Comparison of ENCODE assay signal across 30 mouse cellular contexts in the genomic region with DNA sequence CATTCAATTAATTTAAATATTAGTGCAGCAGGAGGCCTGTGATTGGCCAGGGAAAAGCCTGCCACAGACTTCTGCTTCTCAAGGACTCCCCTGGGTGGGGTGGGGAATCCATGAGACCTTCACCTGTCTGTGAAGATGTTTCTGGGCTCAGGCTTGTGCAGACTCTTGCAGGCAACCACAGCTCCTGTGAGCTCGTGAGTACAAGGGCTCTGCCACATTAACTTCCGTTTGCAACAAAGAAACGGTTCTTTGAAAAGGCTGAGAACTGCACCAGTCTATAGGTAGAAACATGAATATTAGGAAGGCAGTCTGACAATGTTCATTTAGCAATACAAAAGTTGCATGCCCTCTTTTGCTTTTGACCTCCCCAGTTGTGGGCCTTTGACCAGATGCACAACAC. TPM values are rescaled to one million over a fixed set of nuclear protein-coding genes. Genes with fewer than 3 reads are reported as not detected.
DNase-seq lines count a peak whose midpoint lies in the region; ATAC-seq lines count a peak whose summit lies in the region.
"Had no signal": no experiment of that assay in that cellular context is flagged by ENCODE, and none has a peak within 500 bp of the region (broad histone marks: within the 10 kb centered on the region; RNA-seq: fewer than 3 reads in every experiment).

No protein-coding gene starts in this region.

- peak; percentile 72 for DNase-seq in midbrain, embryonic 11.5 days (ENCODE audit: low spot score, missing footprints)
- DNase-seq in midbrain, embryonic 14.5 days, result no peak
- peak; percentile 50 for DNase-seq in thymus, postnatal 0 days (ENCODE audit: low spot score)
- no peak for DNase-seq in thymus, postnatal 36 days
- DNase-seq in T-cell, adult 2 months (ENCODE audit: low spot score), result peak; percentile 28
- no peak for DNase-seq in urinary bladder, adult 18-20 months (ENCODE audit: low spot score in 2 of 2)
- DNase-seq: adrenal gland, adult 8-10 months; adrenal gland, postnatal 25 days; B cell, adult 2 months; cerebellum, adult 11-12 months; cerebellum, adult 8-10 months; cerebellum, postnatal 10 days; cerebellum, postnatal 36 days; embryo, embryonic 11 days; forebrain, postnatal 0 days; gastrocnemius, adult 2 months; gastrocnemius, postnatal 14 days had no signal

- no peaks in the 10 kb centered on the region for H3K36me3 ChIP-seq in midbrain, embryonic 11.5 days (ENCODE audit: control insufficient read depth, insufficient read depth, low read length)
- no peaks in the 10 kb centered on the region for H3K36me3 ChIP-seq in midbrain, embryonic 14.5 days (ENCODE audit: control insufficient read depth, insufficient read depth, low read length)
- H3K36me3 ChIP-seq in forebrain, embryonic 16.5 days (ENCODE audit: control insufficient read depth, insufficient read depth), result no peaks in the 10 kb centered on the region
- H3K36me3 ChIP-seq: embryonic facial prominence, embryonic 10.5 days; embryonic facial prominence, embryonic 13.5 days; forebrain, embryonic 12.5 days; G1E; hindbrain, embryonic 12.5 days; hindbrain, embryonic 15.5 days had no signal

- no peaks in the 10 kb centered on the region for H3K4me1 ChIP-seq in midbrain, embryonic 11.5 days (ENCODE audit: control insufficient read depth, insufficient read depth, low read length)
- no peaks in the 10 kb centered on the region for H3K4me1 ChIP-seq in midbrain, embryonic 14.5 days (ENCODE audit: control insufficient read depth, insufficient read depth, low read length)
- no peaks in the 10 kb centered on the region for H3K4me1 ChIP-seq in forebrain, embryonic 16.5 days (replicated peaks; ENCODE audit: control insufficient read depth, insufficient read depth, low read length)
- H3K4me1 ChIP-seq: embryonic facial prominence, embryonic 10.5 days; embryonic facial prominence, embryonic 13.5 days; forebrain, embryonic 12.5 days; hindbrain, embryonic 12.5 days; hindbrain, embryonic 15.5 days had no signal

- ATAC-seq in midbrain, embryonic 11.5 days (ENCODE audit: low FRiP score), result no peak
- no peak for ATAC-seq in midbrain, embryonic 14.5 days (ENCODE audit: low FRiP score, low TSS enrichment)
- ATAC-seq in forebrain, embryonic 16.5 days, result no peak
- ATAC-seq: forebrain, postnatal 0 days; Patski had no signal

- H3K4me3 ChIP-seq in midbrain, embryonic 11.5 days (ENCODE audit: low read depth, low read length), result no peak overlapping the region
- H3K4me3 ChIP-seq in midbrain, embryonic 14.5 days (replicated peaks; ENCODE audit: low read depth, low read length), result no peak overlapping the region
- no peak overlapping the region for H3K4me3 ChIP-seq in forebrain, embryonic 16.5 days (replicated peaks; ENCODE audit: low read length)
- H3K4me3 ChIP-seq: embryonic facial prominence, embryonic 10.5 days; embryonic facial prominence, embryonic 13.5 days; erythroblast, embryonic 14.5 days; forebrain, embryonic 12.5 days; gastrocnemius, adult 2 months; hindbrain, embryonic 12.5 days; hindbrain, embryonic 15.5 days had no signal

- H3K9ac ChIP-seq in midbrain, embryonic 11.5 days (ENCODE audit: low read length), result no peak overlapping the region
- H3K9ac ChIP-seq in midbrain, embryonic 14.5 days (replicated peaks; ENCODE audit: low read length), result no peak overlapping the region
- no peak overlapping the region for H3K9ac ChIP-seq in forebrain, embryonic 16.5 days (replicated peaks; ENCODE audit: low read depth, low read length)
- H3K9ac ChIP-seq: embryonic facial prominence, embryonic 13.5 days; forebrain, embryonic 12.5 days; forebrain, postnatal 0 days; hindbrain, embryonic 12.5 days; hindbrain, embryonic 15.5 days had no signal

- no peak overlapping the region for H3K4me2 ChIP-seq in midbrain, embryonic 11.5 days
- H3K4me2 ChIP-seq in midbrain, embryonic 14.5 days (ENCODE audit: low read length), result no peak overlapping the region
- no peak overlapping the region for H3K4me2 ChIP-seq in forebrain, embryonic 16.5 days (ENCODE audit: low read length)
- H3K4me2 ChIP-seq: embryonic facial prominence, embryonic 13.5 days; forebrain, embryonic 12.5 days; heart, embryonic 11.5 days; hindbrain, embryonic 12.5 days; hindbrain, embryonic 15.5 days had no signal

- H3K27me3 ChIP-seq in midbrain, embryonic 11.5 days (ENCODE audit: control insufficient read depth, insufficient read depth, low read length), result no peaks in the 10 kb centered on the region
- H3K27me3 ChIP-seq in midbrain, embryonic 14.5 days (ENCODE audit: control insufficient read depth, insufficient read depth, low read length), result no peaks in the 10 kb centered on the region
- H3K27me3 ChIP-seq in forebrain, embryonic 16.5 days (replicated peaks; ENCODE audit: control insufficient read depth, insufficient read depth, low read length), result no peaks in the 10 kb centered on the region
- H3K27me3 ChIP-seq: embryonic facial prominence, embryonic 13.5 days; forebrain, embryonic 12.5 days; hindbrain, embryonic 12.5 days; hindbrain, embryonic 15.5 days had no signal

- WGBS in midbrain, embryonic 11.5 days, result 79% methylated on average over 3 of the region's 3 CpGs
- 84% methylated on average over 3 of the region's 3 CpGs for WGBS in midbrain, embryonic 14.5 days
- 67% methylated on average over 3 of the region's 3 CpGs for WGBS in forebrain, embryonic 16.5 days

- no peak overlapping the region for H3K27ac ChIP-seq in midbrain, embryonic 11.5 days (ENCODE audit: low read depth, low read length)
- H3K27ac ChIP-seq in midbrain, embryonic 14.5 days (replicated peaks; ENCODE audit: low read depth, low read length), result no peak overlapping the region
- no peak overlapping the region for H3K27ac ChIP-seq in forebrain, embryonic 16.5 days (ENCODE audit: low read length)
- H3K27ac ChIP-seq: embryonic facial prominence, embryonic 10.5 days; embryonic facial prominence, embryonic 13.5 days; forebrain, embryonic 12.5 days; gastrocnemius, adult 2 months; hindbrain, embryonic 12.5 days; hindbrain, embryonic 15.5 days had no signal

- H3K9me3 ChIP-seq in midbrain, embryonic 11.5 days (ENCODE audit: control insufficient read depth, low read length), result no peaks in the 10 kb centered on the region
- H3K9me3 ChIP-seq in midbrain, embryonic 14.5 days (ENCODE audit: control insufficient read depth, low read length), result no peaks in the 10 kb centered on the region
- H3K9me3 ChIP-seq in forebrain, embryonic 16.5 days (ENCODE audit: control insufficient read depth, low read length), result no peaks in the 10 kb centered on the region
- H3K9me3 ChIP-seq: embryonic facial prominence, embryonic 10.5 days; embryonic facial prominence, embryonic 13.5 days; forebrain, embryonic 12.5 days; G1E; hindbrain, embryonic 12.5 days; hindbrain, embryonic 15.5 days had no signal

RNA-seq across cellular contexts. Expression of gene Cx3cr1, which starts 8.6 kb away (rescaled TPM):
- 2.9 and 4.3 TPM in 2 replicates for polyA plus RNA-seq in midbrain, embryonic 11.5 days (2014; fragmentation: Nextera tagmentation; extraction: Ambion mirVana)
- polyA plus RNA-seq in midbrain, embryonic 14.5 days (2014; fragmentation: Nextera tagmentation; extraction: Ambion mirVana), result 3.4 and 5.0 TPM in 2 replicates
- 4.0 and 4.3 TPM in 2 replicates for polyA plus RNA-seq in thymus, postnatal 0 days (2015; fragmentation: Nextera tagmentation; extraction: Ambion mirVana)
- 6.4 and 7.0 TPM in 2 replicates for polyA plus RNA-seq in forebrain, embryonic 16.5 days (2015; fragmentation: Nextera tagmentation; extraction: Ambion mirVana)
- polyA plus RNA-seq: G1E, Patski had no signal

RNA-seq across cellular contexts. Expression of gene Ccr8, which starts 13.7 kb away (rescaled TPM):
- not detected in 2 replicates for polyA plus RNA-seq in midbrain, embryonic 11.5 days (2014; fragmentation: Nextera tagmentation; extraction: Ambion mirVana)
- polyA plus RNA-seq in midbrain, embryonic 14.5 days (2014; fragmentation: Nextera tagmentation; extraction: Ambion mirVana), result not detected in 2 replicates
- 24.3 and 25.0 TPM in 2 replicates for polyA plus RNA-seq in thymus, postnatal 0 days (2015; fragmentation: Nextera tagmentation; extraction: Ambion mirVana)
- not detected in 2 replicates for polyA plus RNA-seq in forebrain, embryonic 16.5 days (2015; fragmentation: Nextera tagmentation; extraction: Ambion mirVana)
- polyA plus RNA-seq: embryonic facial prominence, embryonic 10.5 days; erythroblast, embryonic 14.5 days; forebrain, embryonic 12.5 days; forebrain, postnatal 0 days; G1E; heart, embryonic 11.5 days; heart, embryonic 14.5 days; heart, postnatal 0 days; hindbrain, embryonic 12.5 days; hindbrain, embryonic 15.5 days; Patski had no signal

RNA-seq across cellular contexts. Expression of gene Slc25a38, which starts 31.9 kb away (rescaled TPM):
- polyA plus RNA-seq in midbrain, embryonic 11.5 days (2014; fragmentation: Nextera tagmentation; extraction: Ambion mirVana), result 33.9 and 36.7 TPM in 2 replicates
- 36.8 and 43.2 TPM in 2 replicates for polyA plus RNA-seq in midbrain, embryonic 14.5 days (2014; fragmentation: Nextera tagmentation; extraction: Ambion mirVana)
- polyA plus RNA-seq in thymus, postnatal 0 days (2015; fragmentation: Nextera tagmentation; extraction: Ambion mirVana), result 32.8 and 35.7 TPM in 2 replicates
- 37.5 and 39.4 TPM in 2 replicates for polyA plus RNA-seq in forebrain, embryonic 16.5 days (2015; fragmentation: Nextera tagmentation; extraction: Ambion mirVana)

RNA-seq across cellular contexts. Expression of gene Rpsa, which starts 49.2 kb away (rescaled TPM):
- polyA plus RNA-seq in midbrain, embryonic 11.5 days (2014; fragmentation: Nextera tagmentation; extraction: Ambion mirVana), result 1,378 and 1,482 TPM in 2 replicates
- 1,176 and 1,335 TPM in 2 replicates for polyA plus RNA-seq in midbrain, embryonic 14.5 days (2014; fragmentation: Nextera tagmentation; extraction: Ambion mirVana)
- polyA plus RNA-seq in thymus, postnatal 0 days (2015; fragmentation: Nextera tagmentation; extraction: Ambion mirVana), result 1,819 and 1,824 TPM in 2 replicates
- polyA plus RNA-seq in forebrain, embryonic 16.5 days (2015; fragmentation: Nextera tagmentation; extraction: Ambion mirVana), result 953 and 1,017 TPM in 2 replicates

RNA-seq across cellular contexts. Expression of gene Xirp1, which starts 54.8 kb away (rescaled TPM):
- not detected in 2 replicates for polyA plus RNA-seq in midbrain, embryonic 11.5 days (2014; fragmentation: Nextera tagmentation; extraction: Ambion mirVana)
- polyA plus RNA-seq in midbrain, embryonic 14.5 days (2014; fragmentation: Nextera tagmentation; extraction: Ambion mirVana), result not detected in 2 replicates
- polyA plus RNA-seq in thymus, postnatal 0 days (2015; fragmentation: Nextera tagmentation; extraction: Ambion mirVana), result 0.09 TPM in 1 of 2 replicates, not detected in the other
- not detected in 2 replicates for polyA plus RNA-seq in forebrain, embryonic 16.5 days (2015; fragmentation: Nextera tagmentation; extraction: Ambion mirVana)
- polyA plus RNA-seq: brain, embryonic 14.5 days; erythroblast, embryonic 14.5 days; forebrain, postnatal 0 days; G1E; hindbrain, embryonic 15.5 days had no signal

Comparison
In these comparisons a context has a peak if more than half of its experiments do, and no peak if none do; other contexts are left out.
1. DNase-seq: peak in midbrain, embryonic 11.5 days (single experiment), thymus, postnatal 0 days (single experiment) and T-cell, adult 2 months (single experiment); none in midbrain, embryonic 14.5 days (single experiment), thymus, postnatal 36 days (0 of 2) and urinary bladder, adult 18-20 months (0 of 2).
2. RNA of gene Ccr8, which starts 13.7 kb away (polyA plus RNA-seq): 24.3 to 25.0 TPM in thymus, postnatal 0 days; not detected in midbrain, embryonic 11.5 days, not detected in midbrain, embryonic 14.5 days and not detected in forebrain, embryonic 16.5 days; every median in the first group is over 10 times any median in the second.